Mouse (Mus musculus): Measurements from ENCODE around the gene Ugt1a1. TPM values are rescaled to one million over a fixed set of nuclear protein-coding genes. Genes with fewer than 3 reads are reported as not detected.
A peak's percentile ranks its signal among the peaks of the same experiment; 100 is the strongest.

Ugt1a1 gene
- total RNA-seq, 2 experiments from 2014 or later = not detected

- intact Hi-C loops (cut with DNase I) = no loop called here
Observed at GRCm38 (mm10) chr1:88253106-88253505, 41.3 kb downstream of the Ugt1a1 start.

DNA sequence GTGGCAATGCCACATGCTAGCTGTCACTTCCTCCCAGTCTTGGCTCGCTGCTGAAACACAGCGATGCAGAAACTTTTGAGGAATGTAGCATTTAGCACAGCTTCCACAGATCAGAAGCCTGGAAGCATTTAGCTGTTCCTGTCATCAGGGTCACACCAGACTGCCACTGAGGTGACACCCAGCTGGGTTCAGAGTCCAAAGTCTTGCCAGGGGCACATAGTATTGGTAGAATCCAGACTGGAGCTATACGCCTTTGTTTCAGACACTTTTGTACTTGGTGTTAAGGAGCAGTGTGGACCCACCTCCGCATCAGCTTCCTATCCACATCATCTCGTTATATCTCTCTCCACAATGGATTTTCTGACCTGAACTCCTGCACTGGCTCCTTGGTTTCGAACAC is 41.8 kb downstream of the Ugt1a1 start:
- peak in 1 of 2 experiments; percentile 36 for DNase-seq (ENCODE audit: extremely low spot score in 1 of 2, low spot score in 2 of 2)
- intact Hi-C loops (cut with DNase I) = no loop called here

More at GRCm38 (mm10) chr1:88253106-88253505, 41.3 kb downstream of the Ugt1a1 start:
- DNase-seq (ENCODE audit: extremely low spot score in 1 of 2, low spot score in 2 of 2) = peak in 1 of 2 experiments; percentile 54

GRCm38 (mm10) chr1:88254793-88255465 is 43.2 kb downstream of the Ugt1a1 start:
- intact Hi-C loops (cut with DNase I) = no loop called here

GRCm38 (mm10) chr1:88255466-88255857 is 43.7 kb downstream of the Ugt1a1 start:
- intact Hi-C loops (cut with DNase I) = no loop called here
- DNase-seq (ENCODE audit: extremely low spot score in 1 of 2, low spot score in 2 of 2) = peak in 1 of 2 experiments; percentile 64

More at GRCm38 (mm10) chr1:88254793-88255465, 43.2 kb downstream of the Ugt1a1 start:
- peak in 1 of 2 experiments; percentile 76 for DNase-seq (ENCODE audit: extremely low spot score in 1 of 2, low spot score in 2 of 2)

GRCm38 (mm10) chr1:88255989-88256754 is 44.4 kb downstream of the Ugt1a1 start:
- peak in 1 of 2 experiments; percentile 83 for DNase-seq (ENCODE audit: extremely low spot score in 1 of 2, low spot score in 2 of 2)
- intact Hi-C loops (cut with DNase I) = no loop called here

- peak in 1 of 2 experiments; percentile 42 for DNase-seq (ENCODE audit: extremely low spot score in 1 of 2, low spot score in 2 of 2)
- intact Hi-C loops (cut with DNase I) = no loop called here
Observed at GRCm38 (mm10) chr1:88256886-88257663, 45.3 kb downstream of the Ugt1a1 start.

- intact Hi-C loops (cut with DNase I) = no loop called here
- peak in 1 of 2 experiments; percentile 64 for DNase-seq (ENCODE audit: extremely low spot score in 1 of 2, low spot score in 2 of 2)
Observed at GRCm38 (mm10) chr1:88257681-88258080, 45.9 kb downstream of the Ugt1a1 start.

- intact Hi-C loops (cut with DNase I) = no loop called here
- DNase-seq (ENCODE audit: extremely low spot score in 1 of 2, low spot score in 2 of 2) = peak in 1 of 2 experiments; percentile 51
Observed at GRCm38 (mm10) chr1:88258361-88258760, 46.6 kb downstream of the Ugt1a1 start.

DNA sequence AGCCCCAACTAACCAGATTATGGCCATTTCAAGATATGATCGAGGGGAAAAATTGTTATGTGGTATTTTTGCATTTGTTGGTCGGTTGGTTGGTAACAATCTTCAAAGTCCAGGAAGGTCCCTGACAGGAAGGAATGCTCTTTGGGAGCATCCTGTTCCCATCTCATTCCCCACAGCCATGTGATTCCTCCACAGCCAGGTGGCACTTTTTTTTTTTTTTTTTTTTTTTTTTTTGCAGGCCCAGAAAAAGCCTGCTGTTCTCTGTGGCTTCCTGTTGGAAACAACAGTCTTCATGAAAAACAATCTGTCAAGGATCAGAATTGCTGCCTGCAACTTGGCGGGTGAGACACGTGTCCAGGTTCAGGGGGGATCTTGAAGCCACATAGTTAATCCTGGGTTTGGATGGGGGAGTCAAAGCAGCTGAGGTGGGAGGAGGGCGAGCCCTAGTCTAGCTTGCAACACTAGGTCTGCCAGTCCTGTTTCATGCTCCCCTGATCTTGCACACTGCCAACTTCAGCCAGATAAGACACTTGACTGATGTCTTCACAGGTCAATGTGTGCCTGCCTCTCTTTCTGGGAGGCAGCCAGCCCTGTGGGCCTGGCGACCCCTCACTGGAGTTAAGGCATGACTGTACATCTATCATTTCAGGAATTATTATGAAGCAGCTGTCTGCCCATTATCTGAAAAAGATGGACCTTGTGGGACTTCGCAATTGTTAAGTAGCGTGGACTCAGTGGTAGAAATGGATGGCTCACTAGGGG is 47.3 kb downstream of the Ugt1a1 start:
- peak in 1 of 2 experiments; percentile 69 for DNase-seq (ENCODE audit: extremely low spot score in 1 of 2, low spot score in 2 of 2)
- intact Hi-C loops (cut with DNase I) = no loop called here

- peak in 1 of 2 experiments; percentile 66 for DNase-seq (ENCODE audit: extremely low spot score in 1 of 2, low spot score in 2 of 2)
- intact Hi-C loops (cut with DNase I) = no loop called here
Observed at GRCm38 (mm10) chr1:88259643-88260024, 47.9 kb downstream of the Ugt1a1 start.

DNA sequence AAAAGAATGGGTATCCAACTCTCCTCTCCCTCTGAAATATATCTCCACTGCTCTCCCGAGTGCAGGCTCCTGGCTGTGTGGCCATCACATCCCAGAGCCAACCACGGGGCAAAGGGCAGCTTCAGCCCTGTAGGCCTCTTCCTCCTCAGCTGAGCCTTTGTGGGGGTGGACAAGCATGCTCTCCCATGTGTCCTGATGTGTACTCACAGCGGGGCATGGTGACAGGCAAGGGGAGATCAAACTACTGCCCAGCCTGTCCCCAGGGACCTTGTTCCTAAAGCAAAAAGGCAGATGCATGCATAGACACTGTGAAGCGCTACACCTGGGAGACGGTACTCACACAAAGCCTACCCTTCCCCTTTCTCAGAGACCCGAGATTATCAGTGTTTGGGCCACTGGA is 48.4 kb downstream of the Ugt1a1 start:
- DNase-seq (ENCODE audit: extremely low spot score in 1 of 2, low spot score in 2 of 2) = peak in 1 of 2 experiments; percentile 88
- intact Hi-C loops (cut with DNase I) = no loop called here

DNA sequence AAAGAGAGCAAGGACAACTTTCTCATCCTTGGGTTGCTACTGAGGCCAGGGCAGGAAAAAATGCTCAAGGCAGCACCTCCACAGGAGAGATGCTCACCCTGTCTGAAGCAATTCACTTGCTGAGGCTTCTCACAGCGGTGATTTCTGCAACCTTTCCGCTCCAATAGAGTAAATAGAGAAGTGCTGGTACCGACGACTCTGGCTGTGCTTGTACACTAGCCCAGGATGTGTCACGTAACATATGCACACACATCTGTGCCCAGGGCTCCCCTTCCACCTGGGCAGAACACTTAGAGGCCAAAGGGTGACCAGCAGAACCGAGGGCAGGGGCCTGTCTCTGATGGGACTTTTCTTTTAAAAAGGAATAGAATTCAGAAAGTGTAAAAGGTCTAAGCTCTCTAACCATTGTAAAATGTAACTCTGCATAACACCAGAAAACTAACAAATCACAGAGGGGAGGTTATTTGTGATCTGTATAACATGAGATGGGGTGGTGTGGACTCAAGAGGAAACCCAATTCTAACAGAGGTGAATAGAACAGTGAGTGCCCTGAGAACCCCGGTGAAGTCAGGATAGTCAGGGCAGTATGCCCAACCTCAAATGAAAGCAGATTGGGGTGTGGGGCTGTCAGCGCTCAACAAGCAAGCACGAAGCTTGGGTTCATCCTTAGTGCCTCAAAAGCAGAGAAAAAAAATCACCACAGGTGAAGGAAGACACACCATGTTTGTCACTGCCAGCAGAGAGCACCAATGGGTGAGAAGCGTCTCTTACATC is 49.0 kb downstream of the Ugt1a1 start:
- intact Hi-C loops (cut with DNase I) = no loop called here
- peak in 1 of 2 experiments; percentile 41 for DNase-seq (ENCODE audit: extremely low spot score in 1 of 2, low spot score in 2 of 2)

- DNase-seq (ENCODE audit: extremely low spot score in 1 of 2, low spot score in 2 of 2) = peak in 1 of 2 experiments; percentile 60
- intact Hi-C loops (cut with DNase I) = no loop called here
Observed at GRCm38 (mm10) chr1:88261706-88262105, 49.9 kb downstream of the Ugt1a1 start.

- intact Hi-C loops (cut with DNase I) = no loop called here
- peak in 1 of 2 experiments; percentile 86 for DNase-seq (ENCODE audit: extremely low spot score in 1 of 2, low spot score in 2 of 2)
Observed at GRCm38 (mm10) chr1:88262255-88262654, 50.5 kb downstream of the Ugt1a1 start.

DNA sequence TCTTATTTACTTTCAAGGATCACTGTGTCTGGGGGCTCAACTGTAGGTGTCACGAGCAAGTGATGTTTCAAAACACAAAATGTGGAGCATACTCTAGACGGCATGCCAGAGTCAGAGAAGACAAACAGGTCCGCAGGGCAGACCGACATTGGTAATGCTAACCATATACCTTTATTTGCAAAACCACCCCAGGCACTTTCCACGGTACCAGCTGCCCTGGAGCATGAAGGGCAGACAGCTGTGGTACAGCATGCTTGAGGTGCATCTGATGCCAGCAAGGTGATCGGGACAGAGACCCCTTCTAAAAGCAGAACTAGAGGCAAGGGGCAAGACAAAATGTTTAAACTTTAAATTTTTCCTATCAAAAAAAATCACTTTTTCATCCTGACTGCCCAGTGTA is 51.2 kb downstream of the Ugt1a1 start:
- DNase-seq (ENCODE audit: extremely low spot score in 1 of 2, low spot score in 2 of 2) = peak in 1 of 2 experiments; percentile 51
- intact Hi-C loops (cut with DNase I) = no loop called here

- intact Hi-C loops (cut with DNase I) = no loop called here
- peak in 1 of 2 experiments; percentile 51 for DNase-seq (ENCODE audit: extremely low spot score in 1 of 2, low spot score in 2 of 2)
Observed at GRCm38 (mm10) chr1:88263778-88264177, 52.0 kb downstream of the Ugt1a1 start.

DNA sequence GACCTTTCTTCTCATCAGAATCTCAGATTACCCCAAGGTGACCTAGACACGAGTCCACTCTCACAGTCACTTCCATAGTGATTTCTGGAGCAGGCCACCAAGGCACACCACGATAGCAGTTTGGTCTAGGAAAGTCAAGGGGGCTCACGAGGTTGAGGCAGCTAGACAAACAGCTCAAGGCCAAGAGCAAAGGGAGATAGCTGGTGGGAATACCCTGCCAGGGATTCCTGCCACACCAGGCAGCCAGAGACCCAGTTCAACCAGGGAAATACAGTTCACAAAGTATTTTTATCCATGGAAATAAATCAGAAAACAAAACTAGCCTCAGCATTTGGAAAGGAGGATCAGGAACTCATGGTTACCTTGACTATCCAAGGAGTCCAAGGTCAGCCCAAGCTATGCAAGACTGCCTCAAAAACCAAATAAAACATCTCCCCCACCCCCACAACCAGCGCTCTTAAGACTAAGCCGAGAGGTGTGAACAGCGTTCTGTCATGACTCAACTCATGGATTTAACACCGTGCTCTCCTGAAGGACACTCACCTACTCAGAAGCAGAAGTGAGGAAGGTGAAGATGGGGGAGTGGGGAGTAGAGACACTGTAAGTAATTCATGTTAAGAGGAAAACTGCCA is 52.6 kb downstream of the Ugt1a1 start:
- DNase-seq (ENCODE audit: extremely low spot score in 1 of 2, low spot score in 2 of 2) = no peak
- intact Hi-C loops (cut with DNase I) = no loop called here

All from left cerebral cortex, postnatal 10 days (tissue).